Mouse (Mus musculus): ENCODE data around the gene Slc4a3. TPM values are rescaled to one million over a fixed set of nuclear protein-coding genes. Genes with fewer than 3 reads are reported as not detected.

Gene Slc4a3
- polyA plus RNA-seq, 1 experiment from 2014 or later: 15.3 TPM

GRCm38 (mm10) chr1:75504256-75505045 lies 41.6 kb upstream of the Slc4a3 start:
- Histone ChIP-seq H3K9me3 (replicated peaks; ENCODE audit: low read length) (no peaks in the 10 kb centered on the region), H3K9ac (ENCODE audit: low read depth, low read length) (peak overlapping the region; percentile 94; the same call in 1 of the 2 replicates), H3K4me3 (replicated peaks; ENCODE audit: low read depth, low read length) (peak overlapping the region; percentile 86), H3K4me1 (replicated peaks; ENCODE audit: insufficient read depth, low read length) (peaks cover 9% of the 10 kb centered on the region; the same call in 1 of the 2 replicates), H3K27ac (no peak overlapping the region), H3K36me3 (ENCODE audit: insufficient read depth, low read length) (0 out of 2 replicates have a peak, but pooled peaks cover 18% of the 10 kb centered on the region), H3K4me2 (ENCODE audit: low read length) (peak overlapping the region; percentile 68), H3K27me3 (ENCODE audit: insufficient read depth, low read length) (no peaks in the 10 kb centered on the region)
- no peak for ATAC-seq (replicated peaks; ENCODE audit: low FRiP score, low read depth)
- WGBS: 52% methylated on average over 9 of the region's 9 CpGs
- TF ChIP-seq CTCF (IDR thresholded peaks at IDR 0.05; ENCODE audit: low read depth): no peak
- no peak for DNase-seq (ENCODE audit: low spot score)

GRCm38 (mm10) chr1:75505159-75505955 lies 40.7 kb upstream of the Slc4a3 start:
- H3K4me2 ChIP-seq (ENCODE audit: low read length): peak overlapping the region; percentile 68
- no peaks in the 10 kb centered on the region for H3K9me3 ChIP-seq (replicated peaks; ENCODE audit: low read length)
- peak overlapping the region; percentile 97 for H3K27ac ChIP-seq
- ATAC-seq (replicated peaks; ENCODE audit: low FRiP score, low read depth) (peak; percentile 41), DNase-seq (ENCODE audit: low spot score) (peak; percentile 66)
- H3K4me1 ChIP-seq (replicated peaks; ENCODE audit: insufficient read depth, low read length): peaks cover 9% of the 10 kb centered on the region; the same call in 1 of the 2 replicates
- no peaks in the 10 kb centered on the region for H3K27me3 ChIP-seq (ENCODE audit: insufficient read depth, low read length)
- peak; percentile 34 for TF ChIP-seq CTCF (IDR thresholded peaks at IDR 0.05; ENCODE audit: low read depth)
- 0 out of 2 replicates have a peak, but pooled peaks cover 12% of the 10 kb centered on the region for H3K36me3 ChIP-seq (ENCODE audit: insufficient read depth, low read length)
- peak overlapping the region; percentile 94 for H3K9ac ChIP-seq (ENCODE audit: low read depth, low read length)
- peak overlapping the region; percentile 86 for H3K4me3 ChIP-seq (replicated peaks; ENCODE audit: low read depth, low read length)
- WGBS: 1% methylated on average over 84 of the region's 84 CpGs

- DNase-seq (ENCODE audit: low spot score) (peak; percentile 96), ATAC-seq (replicated peaks; ENCODE audit: low FRiP score, low read depth) (peak; percentile 86)
- Histone ChIP-seq H3K4me3 (replicated peaks; ENCODE audit: low read depth, low read length) (peak within 1 kb of the TSS; percentile 86), H3K27ac (peak within 1 kb of the TSS; percentile 97), H3K36me3 (ENCODE audit: insufficient read depth, low read length) (0 out of 2 replicates have a peak, but pooled peaks cover 12% of the 10 kb centered on the region), H3K4me2 (ENCODE audit: low read length) (peak within 1 kb of the TSS; percentile 68), H3K4me1 (replicated peaks; ENCODE audit: insufficient read depth, low read length) (peaks cover 9% of the 10 kb centered on the region; the same call in 1 of the 2 replicates), H3K9ac (ENCODE audit: low read depth, low read length) (peak within 1 kb of the TSS; percentile 94), H3K9me3 (replicated peaks; ENCODE audit: low read length) (no peaks in the 10 kb centered on the region), H3K27me3 (ENCODE audit: insufficient read depth, low read length) (no peaks in the 10 kb centered on the region)
- no peak for TF ChIP-seq CTCF (IDR thresholded peaks at IDR 0.05; ENCODE audit: low read depth)
- WGBS: under 1% methylated on average over 62 of the region's 65 CpGs
These were observed 39.9 kb upstream of the Slc4a3 start, which contains the start of gene Obsl1 for GRCm38 (mm10) chr1:75505956-75506831. TSS of gene Obsl1 (minus strand) at chr1:75506452.

GRCm38 (mm10) chr1:75507006-75507405 lies 39.1 kb upstream of the Slc4a3 start, which contains the start of gene Inha:
TSS of gene Inha (plus strand) at chr1:75507077.
- peak within 1 kb of the TSS; percentile 68 for H3K4me2 ChIP-seq (ENCODE audit: low read length)
- H3K4me3 ChIP-seq (replicated peaks; ENCODE audit: low read depth, low read length): peak within 1 kb of the TSS; percentile 86
- no peak for TF ChIP-seq CTCF (IDR thresholded peaks at IDR 0.05; ENCODE audit: low read depth)
- H3K9me3 ChIP-seq (replicated peaks; ENCODE audit: low read length): no peaks in the 10 kb centered on the region
- peak within 1 kb of the TSS; percentile 94 for H3K9ac ChIP-seq (ENCODE audit: low read depth, low read length)
- DNase-seq (ENCODE audit: low spot score) (no peak), ATAC-seq (replicated peaks; ENCODE audit: low FRiP score, low read depth) (no peak)
- H3K27ac ChIP-seq: peak within 1 kb of the TSS; percentile 97
- H3K36me3 ChIP-seq (ENCODE audit: insufficient read depth, low read length): 0 out of 2 replicates have a peak, but pooled peaks cover 9% of the 10 kb centered on the region
- H3K27me3 ChIP-seq (ENCODE audit: insufficient read depth, low read length): no peaks in the 10 kb centered on the region
- H3K4me1 ChIP-seq (replicated peaks; ENCODE audit: insufficient read depth, low read length): peaks cover 9% of the 10 kb centered on the region; the same call in 1 of the 2 replicates
- WGBS: 43% methylated on average over 10 of the region's 10 CpGs

GRCm38 (mm10) chr1:75509586-75509985 lies 36.5 kb upstream of the Slc4a3 start:
- WGBS: 60% methylated on average over 20 of the region's 20 CpGs
- no peaks in the 10 kb centered on the region for H3K36me3 ChIP-seq (ENCODE audit: insufficient read depth, low read length)
- no peak overlapping the region for H3K9ac ChIP-seq (ENCODE audit: low read depth, low read length)
- DNase-seq (ENCODE audit: low spot score): no peak
- H3K4me2 ChIP-seq (ENCODE audit: low read length): no peak overlapping the region
- peaks cover 9% of the 10 kb centered on the region; the same call in 1 of the 2 replicates for H3K4me1 ChIP-seq (replicated peaks; ENCODE audit: insufficient read depth, low read length)
- H3K4me3 ChIP-seq (replicated peaks; ENCODE audit: low read depth, low read length): no peak overlapping the region
- no peak for ATAC-seq (replicated peaks; ENCODE audit: low FRiP score, low read depth)
- H3K27me3 ChIP-seq (ENCODE audit: insufficient read depth, low read length): no peaks in the 10 kb centered on the region
- H3K27ac ChIP-seq: no peak overlapping the region
- no peak for TF ChIP-seq CTCF (IDR thresholded peaks at IDR 0.05; ENCODE audit: low read depth)
- H3K9me3 ChIP-seq (replicated peaks; ENCODE audit: low read length): no peaks in the 10 kb centered on the region
